Mouse (Mus musculus): Measurements from ENCODE around the gene Gfra1. TPM values are rescaled to one million over a fixed set of nuclear protein-coding genes. Genes with fewer than 3 reads are reported as not detected.

Gfra1 gene
- polyA plus RNA-seq, 1 experiment from 2014 or later: 13.4 TPM

DNA sequence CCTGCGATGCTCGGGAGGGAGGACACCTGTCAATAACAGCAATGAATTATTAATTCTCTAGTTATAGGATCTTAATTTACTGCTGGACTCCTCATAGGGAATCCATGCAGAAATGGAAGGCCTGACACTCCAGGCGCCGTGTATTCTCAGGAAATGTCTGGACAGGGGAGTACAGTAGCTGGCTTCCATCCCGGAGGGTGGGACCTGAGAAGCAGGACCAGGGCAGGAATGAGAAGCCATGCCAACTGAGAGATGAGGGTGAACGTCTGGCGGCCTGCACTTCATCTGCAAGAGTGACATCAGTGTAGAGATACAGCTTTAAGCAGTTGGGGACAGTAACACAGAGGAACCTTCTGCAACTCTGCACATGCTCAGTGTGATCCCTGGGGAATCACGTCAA is 115.5 kb downstream of the Gfra1 start:
- Histone ChIP-seq H3K27ac (replicated peaks) (no peak overlapping the region), H3K4me1 (peaks cover 18% of the 10 kb centered on the region), H3K27me3 (replicated peaks; ENCODE audit: low read depth, poor library complexity, severe bottlenecking) (peaks cover 26% of the 10 kb centered on the region), H3K4me3 (no peak overlapping the region), H3K9me3 (no peaks in the 10 kb centered on the region), H3K36me3 (replicated peaks) (no peaks in the 10 kb centered on the region)
- DNase-seq (ENCODE audit: low spot score): no peak
- 89% methylated on average over 8 of the region's 8 CpGs for WGBS

- no peak overlapping the region for H3K27ac ChIP-seq (replicated peaks)
- 86% methylated on average over 6 of the region's 6 CpGs for WGBS
- peaks cover 32% of the 10 kb centered on the region for H3K27me3 ChIP-seq (replicated peaks; ENCODE audit: low read depth, poor library complexity, severe bottlenecking)
- H3K36me3 ChIP-seq (replicated peaks): no peaks in the 10 kb centered on the region
- H3K9me3 ChIP-seq: no peaks in the 10 kb centered on the region
- H3K4me1 ChIP-seq: peaks cover 24% of the 10 kb centered on the region
- no peak for DNase-seq (ENCODE audit: low spot score)
- no peak overlapping the region for H3K4me3 ChIP-seq
Observed at GRCm38 (mm10) chr19:58336802-58337201, 118.9 kb downstream of the Gfra1 start.

- WGBS: 33% methylated on average over 12 of the region's 12 CpGs
- H3K4me3 ChIP-seq: no peak overlapping the region
- peak overlapping the region; percentile 44 for H3K27ac ChIP-seq (replicated peaks)
- H3K27me3 ChIP-seq (replicated peaks; ENCODE audit: low read depth, poor library complexity, severe bottlenecking): peaks cover 32% of the 10 kb centered on the region
- peaks cover 24% of the 10 kb centered on the region for H3K4me1 ChIP-seq
- no peaks in the 10 kb centered on the region for H3K36me3 ChIP-seq (replicated peaks)
- H3K9me3 ChIP-seq: no peaks in the 10 kb centered on the region
- peak; percentile 24 for DNase-seq (ENCODE audit: low spot score)
Observed at GRCm38 (mm10) chr19:58335585-58336530, 119.9 kb downstream of the Gfra1 start.

GRCm38 (mm10) chr19:58329305-58329704 is 126.4 kb downstream of the Gfra1 start:
- no peak overlapping the region for H3K4me3 ChIP-seq
- no peak overlapping the region for H3K27ac ChIP-seq (replicated peaks)
- H3K4me1 ChIP-seq: peaks cover 22% of the 10 kb centered on the region
- no peaks in the 10 kb centered on the region for H3K9me3 ChIP-seq
- H3K36me3 ChIP-seq (replicated peaks): no peaks in the 10 kb centered on the region
- H3K27me3 ChIP-seq (replicated peaks; ENCODE audit: low read depth, poor library complexity, severe bottlenecking): peaks cover 3% of the 10 kb centered on the region; the same call in 1 of the 2 replicates
- no peak for DNase-seq (ENCODE audit: low spot score)
- WGBS: 68% methylated on average over 5 of the region's 5 CpGs

- Histone ChIP-seq H3K4me3 (no peak overlapping the region), H3K27ac (replicated peaks) (no peak overlapping the region), H3K9me3 (no peaks in the 10 kb centered on the region), H3K4me1 (peaks cover 22% of the 10 kb centered on the region), H3K27me3 (replicated peaks; ENCODE audit: low read depth, poor library complexity, severe bottlenecking) (no peaks in the 10 kb centered on the region), H3K36me3 (replicated peaks) (no peaks in the 10 kb centered on the region)
- WGBS: 72% methylated on average over 5 of the region's 5 CpGs
- DNase-seq (ENCODE audit: low spot score): no peak
Observed at GRCm38 (mm10) chr19:58328014-58328413, 127.7 kb downstream of the Gfra1 start.

- WGBS: 82% methylated on average over 5 of the region's 5 CpGs
- Histone ChIP-seq H3K4me1 (peaks cover 11% of the 10 kb centered on the region), H3K36me3 (replicated peaks) (peaks cover 10% of the 10 kb centered on the region), H3K27ac (replicated peaks) (no peak overlapping the region), H3K9me3 (peaks cover 31% of the 10 kb centered on the region), H3K4me3 (no peak overlapping the region), H3K27me3 (replicated peaks; ENCODE audit: low read depth, poor library complexity, severe bottlenecking) (no peaks in the 10 kb centered on the region)
- DNase-seq (ENCODE audit: low spot score): no peak
Observed at GRCm38 (mm10) chr19:58316474-58316873, 139.2 kb downstream of the Gfra1 start.

DNA sequence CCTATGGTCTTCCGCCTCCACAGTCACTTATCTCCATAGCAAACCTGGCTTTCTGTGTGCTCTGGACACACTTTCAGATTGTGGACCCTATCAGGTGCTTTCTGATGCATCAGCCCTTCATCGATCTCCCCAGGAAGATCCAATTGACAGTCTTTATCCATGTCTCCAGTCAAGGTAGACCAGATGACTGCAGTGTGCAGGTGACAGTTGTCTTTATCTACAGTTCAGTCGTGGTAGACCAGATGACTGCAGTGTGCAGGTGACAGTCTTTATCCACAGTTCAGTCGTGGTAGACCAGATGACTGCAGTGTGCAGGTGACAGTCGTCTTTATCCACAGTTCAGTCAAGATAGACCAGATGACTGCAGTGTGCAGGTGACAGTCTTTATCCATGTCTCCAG is 140.0 kb downstream of the Gfra1 start:
- WGBS: 92% methylated on average over 5 of the region's 5 CpGs
- H3K36me3 ChIP-seq (replicated peaks): peaks cover 10% of the 10 kb centered on the region
- no peak for DNase-seq (ENCODE audit: low spot score)
- H3K4me3 ChIP-seq: no peak overlapping the region
- peaks cover 11% of the 10 kb centered on the region for H3K4me1 ChIP-seq
- H3K9me3 ChIP-seq: peaks cover 31% of the 10 kb centered on the region
- H3K27me3 ChIP-seq (replicated peaks; ENCODE audit: low read depth, poor library complexity, severe bottlenecking): no peaks in the 10 kb centered on the region
- H3K27ac ChIP-seq (replicated peaks): no peak overlapping the region

DNA sequence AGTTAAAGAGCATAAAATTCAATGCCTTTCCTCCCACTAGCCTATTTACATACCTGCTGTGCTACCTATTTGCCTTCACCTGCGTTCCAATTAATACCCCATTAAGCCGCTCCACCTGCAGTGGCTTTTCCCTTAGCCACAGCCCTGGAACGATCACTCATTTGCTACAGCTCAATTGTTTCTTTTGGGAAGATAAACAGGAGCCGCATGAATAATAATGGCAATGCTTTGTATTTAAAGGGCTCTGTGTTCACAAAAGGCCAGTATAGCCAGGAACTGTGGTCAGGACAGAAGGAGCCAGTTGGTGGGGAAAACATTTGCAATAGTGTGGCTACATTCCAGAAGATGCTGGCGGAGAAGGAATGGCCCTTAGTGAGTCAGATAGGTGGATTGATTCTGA is 141.1 kb downstream of the Gfra1 start:
- no peak overlapping the region for H3K4me3 ChIP-seq
- no peaks in the 10 kb centered on the region for H3K27me3 ChIP-seq (replicated peaks; ENCODE audit: low read depth, poor library complexity, severe bottlenecking)
- no peak overlapping the region for H3K27ac ChIP-seq (replicated peaks)
- DNase-seq (ENCODE audit: low spot score): no peak
- H3K4me1 ChIP-seq: peaks cover 22% of the 10 kb centered on the region
- H3K9me3 ChIP-seq: peaks cover 31% of the 10 kb centered on the region
- 84% methylated on average over 5 of the region's 5 CpGs for WGBS
- peaks cover 10% of the 10 kb centered on the region for H3K36me3 ChIP-seq (replicated peaks)

DNA sequence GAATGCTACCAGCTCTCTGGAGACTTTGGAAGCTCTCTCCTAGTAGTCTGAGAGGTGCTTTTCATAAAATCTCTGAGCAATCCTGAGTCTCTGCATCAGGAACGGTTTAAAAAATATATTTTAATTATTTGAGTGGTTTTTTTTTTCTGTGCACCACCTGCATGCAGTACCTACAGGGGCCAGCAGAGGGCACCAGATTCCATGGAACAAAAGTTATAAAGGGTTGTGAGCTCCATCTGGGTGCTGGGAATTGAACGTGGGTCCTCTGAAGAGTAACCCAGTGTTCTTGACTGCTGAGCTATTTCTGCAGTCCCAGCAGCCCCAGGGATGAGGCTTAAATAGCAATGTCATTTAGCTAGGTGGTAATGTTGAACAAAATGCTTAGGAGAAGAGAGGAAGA is 141.9 kb downstream of the Gfra1 start:
- DNase-seq (ENCODE audit: low spot score): no peak
- H3K4me1 ChIP-seq: peaks cover 24% of the 10 kb centered on the region
- 89% methylated on average over 2 of the region's 2 CpGs for WGBS
- no peak overlapping the region for H3K27ac ChIP-seq (replicated peaks)
- peaks cover 31% of the 10 kb centered on the region for H3K9me3 ChIP-seq
- H3K36me3 ChIP-seq (replicated peaks): peaks cover 10% of the 10 kb centered on the region
- H3K27me3 ChIP-seq (replicated peaks; ENCODE audit: low read depth, poor library complexity, severe bottlenecking): no peaks in the 10 kb centered on the region
- H3K4me3 ChIP-seq: no peak overlapping the region

- peaks cover 19% of the 10 kb centered on the region for H3K4me1 ChIP-seq
- peaks cover 10% of the 10 kb centered on the region for H3K36me3 ChIP-seq (replicated peaks)
- no peaks in the 10 kb centered on the region for H3K27me3 ChIP-seq (replicated peaks; ENCODE audit: low read depth, poor library complexity, severe bottlenecking)
- peaks cover 26% of the 10 kb centered on the region for H3K9me3 ChIP-seq
- no peak overlapping the region for H3K27ac ChIP-seq (replicated peaks)
- no peak overlapping the region for H3K4me3 ChIP-seq
- WGBS: 85% methylated on average over 2 of the region's 2 CpGs
- DNase-seq (ENCODE audit: low spot score): no peak
Observed at GRCm38 (mm10) chr19:58312492-58312891, 143.2 kb downstream of the Gfra1 start.

DNA sequence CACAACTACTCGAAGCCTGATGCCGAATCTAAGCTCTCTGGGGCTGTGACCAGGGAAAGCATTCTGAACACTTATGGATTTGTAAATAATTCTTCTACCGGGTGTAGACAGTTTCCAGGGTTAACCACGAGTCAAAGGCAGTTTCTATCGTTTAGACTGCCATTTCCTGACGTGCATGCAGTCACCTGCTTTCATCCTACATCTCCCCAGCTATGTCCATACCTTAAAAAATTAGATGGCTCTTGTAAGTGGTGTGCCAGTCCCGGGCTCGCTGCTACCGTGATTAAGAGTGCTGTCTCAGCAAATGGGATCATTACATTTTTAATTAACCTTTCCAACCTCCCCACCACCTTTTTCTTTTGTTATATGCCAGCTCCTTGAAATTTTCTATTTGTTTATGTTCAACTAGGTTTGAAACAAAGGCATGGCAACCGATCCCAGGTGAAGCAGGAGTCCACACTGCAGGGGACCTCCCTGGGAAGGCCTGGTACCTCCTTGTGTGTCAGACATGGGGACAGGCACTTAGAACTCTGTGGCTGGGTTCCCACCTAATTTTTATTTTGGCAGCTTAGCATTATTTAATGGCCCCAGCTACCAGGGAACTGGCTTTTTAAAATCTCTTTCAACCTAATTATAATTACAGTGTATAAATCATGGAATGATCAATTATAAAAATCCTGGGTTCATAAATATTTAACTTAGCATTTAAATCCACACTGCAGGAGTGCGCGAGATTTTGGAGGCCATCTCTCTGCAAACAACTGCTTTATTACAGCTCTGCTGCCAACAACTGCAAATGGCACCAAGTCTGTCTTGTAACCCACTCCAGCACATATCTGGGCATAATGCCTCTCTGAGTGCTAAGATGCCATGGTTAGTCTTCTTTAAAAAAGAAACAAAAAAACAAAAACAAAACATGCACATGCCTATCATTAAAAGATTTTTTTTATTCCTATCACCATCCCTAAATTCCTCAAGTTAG is 145.1 kb downstream of the Gfra1 start:
- H3K9me3 ChIP-seq: peaks cover 17% of the 10 kb centered on the region
- H3K36me3 ChIP-seq (replicated peaks): peaks cover 10% of the 10 kb centered on the region
- no peak for DNase-seq (ENCODE audit: low spot score)
- no peaks in the 10 kb centered on the region for H3K27me3 ChIP-seq (replicated peaks; ENCODE audit: low read depth, poor library complexity, severe bottlenecking)
- H3K27ac ChIP-seq (replicated peaks): no peak overlapping the region
- peaks cover 13% of the 10 kb centered on the region for H3K4me1 ChIP-seq
- WGBS: 74% methylated on average over 12 of the region's 12 CpGs
- no peak overlapping the region for H3K4me3 ChIP-seq

DNA sequence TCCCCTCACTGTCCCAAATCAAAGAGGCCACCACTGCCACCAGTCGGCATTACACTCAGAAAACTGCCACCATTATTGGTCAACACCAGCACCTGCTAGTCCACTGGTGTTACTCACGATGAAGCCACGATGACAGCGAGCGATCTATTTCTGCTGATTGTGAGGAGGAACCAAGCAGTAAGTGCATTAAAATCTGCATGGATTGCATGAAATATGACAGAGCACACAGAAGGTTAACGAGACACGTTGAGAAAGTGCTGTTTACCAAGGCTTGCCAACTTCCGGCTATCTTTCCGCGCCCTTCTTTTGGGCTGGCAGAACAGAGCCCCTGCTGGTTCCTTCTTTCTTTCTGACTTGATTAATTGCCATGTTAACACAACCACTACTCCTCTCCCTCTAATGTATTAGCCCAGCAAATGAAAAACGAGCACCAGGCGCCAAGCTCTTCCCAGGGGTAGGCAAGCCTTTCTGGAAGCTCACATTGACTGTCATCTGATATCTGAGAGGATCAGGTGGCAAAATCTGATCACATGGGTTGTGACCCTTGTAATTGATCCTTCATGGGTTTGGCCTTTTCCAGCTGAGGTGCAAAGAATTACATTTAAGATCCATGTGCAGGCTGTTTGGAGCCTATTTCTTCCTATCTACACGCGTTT is 146.0 kb downstream of the Gfra1 start:
- peaks cover 10% of the 10 kb centered on the region for H3K9me3 ChIP-seq
- WGBS: 79% methylated on average over 14 of the region's 14 CpGs
- peak; percentile 26 for DNase-seq (ENCODE audit: low spot score)
- H3K27me3 ChIP-seq (replicated peaks; ENCODE audit: low read depth, poor library complexity, severe bottlenecking): no peaks in the 10 kb centered on the region
- peaks cover 13% of the 10 kb centered on the region for H3K4me1 ChIP-seq
- H3K36me3 ChIP-seq (replicated peaks): peaks cover 5% of the 10 kb centered on the region
- H3K27ac ChIP-seq (replicated peaks): no peak overlapping the region
- no peak overlapping the region for H3K4me3 ChIP-seq
